Mouse (Mus musculus) heart, postnatal 0 days (tissue): ENCODE data around the gene Fam98a. TPM values are rescaled to one million over a fixed set of nuclear protein-coding genes. Genes with fewer than 3 reads are reported as not detected.

ENCODE experiments used
- ATAC-seq: fragments of 200-750 bp; cut with Nextera tagmentation; 2 replicates; pipeline ENCODE4 v1.8.0; 2017; ENCODE audit warnings: low read depth, moderate number of reproducible peaks, moderate library complexity; ENCODE audit not compliant: insufficient read depth
- DNase-seq: peaks from one replicate; pipeline ENCODE4 v3.0.0-alpha.2; 2016; ENCODE audit warnings: low spot score
- H3K27ac ChIP-seq: fragments of 300-500 bp; sonication (generic); 2 replicates; pipeline ENCODE4 v1.5.1; 2014; ENCODE audit warnings: low read depth, mild to moderate bottlenecking
- H3K27me3 ChIP-seq: fragments of 300-500 bp; sonication (generic); 2 replicates; pipeline ENCODE4 v1.6.1; 2014; ENCODE audit warnings: low read length, mixed read lengths; ENCODE audit not compliant: control insufficient read depth, insufficient read depth
- H3K36me3 ChIP-seq: fragments of 300-500 bp; sonication (generic); replicated peaks from 2 replicates; pipeline ENCODE4 v1.6.1; 2014; ENCODE audit warnings: low read length, mixed read lengths; ENCODE audit not compliant: control insufficient read depth, insufficient read depth
- H3K4me1 ChIP-seq: fragments of 300-500 bp; sonication (generic); 2 replicates; pipeline ENCODE4 v1.6.1; 2014; ENCODE audit warnings: antibody characterized with exemption; ENCODE audit not compliant: control insufficient read depth, insufficient read depth
- H3K4me2 ChIP-seq: fragments of 300-500 bp; sonication (generic); 2 replicates; pipeline ENCODE4 v1.6.1; 2014; ENCODE audit warnings: low read depth, mild to moderate bottlenecking, low read length, moderate library complexity
- H3K4me3 ChIP-seq: fragments of 300-500 bp; sonication (generic); 2 replicates; pipeline ENCODE4 v1.5.1; 2014; ENCODE audit warnings: low read depth, low read length
- H3K9ac ChIP-seq: fragments of 300-500 bp; sonication (generic); replicated peaks from 2 replicates; pipeline ENCODE4 v1.6.1; 2014; ENCODE audit warnings: low read depth, low read length, mixed read lengths
- H3K9me3 ChIP-seq: fragments of 300-500 bp; sonication (generic); replicated peaks from 2 replicates; pipeline ENCODE4 v1.6.1; 2016; ENCODE audit warnings: low read length; ENCODE audit not compliant: control insufficient read depth
- CTCF ChIP-seq: IDR thresholded peaks from 2 replicates; pipeline ENCODE4 v1.5.1; 2016; ENCODE audit warnings: antibody characterized with exemption, control low read depth, low read depth
- EP300 ChIP-seq: IDR thresholded peaks from 2 replicates; pipeline ENCODE4 v1.6.1; 2016; ENCODE audit warnings: antibody characterized with exemption, low read depth
- WGBS: fragments of 180-500 bp; shearing (Covaris S2); extraction: QIAGEN DNeasy Blood & Tissue Kit; methylation state at CpG from one replicate; pipeline ENCODE4 v1.1.7; 2014; 5-methylcytosine and 5-hydroxymethylcytosine counted together
- polyA plus RNA-seq: library from polyadenylated mRNA; unstranded; fragments of >200 nt; fragmentation: Nextera tagmentation; extraction: Ambion mirVana; gene quantifications from 2 replicates; pipeline ENCODE4 v1.2.1, GENCODE M21; 2015
- total RNA-seq: library from RNA; depleted of rRNA; stranded (reverse); fragments of >200 nt; gene quantifications from 2 replicates; pipeline ENCODE4 v1.2.3, GENCODE M21; 2014; ENCODE audit warnings: low replicate concordance

The Fam98a gene
- total and polyA plus RNA-seq, 2 experiments from 2014 or later, result 6.9 to 20.8 TPM

GRCm38 (mm10) chr17:75521236-75521842 is 30.4 kb downstream of the Fam98a start:
- no peak overlapping the region for H3K9ac ChIP-seq
- TF ChIP-seq EP300, result no peak
- TF ChIP-seq CTCF, result no peak
- 73% methylated on average over 6 of the region's 6 CpGs for WGBS
- no peak for ATAC-seq
- H3K4me2 ChIP-seq, result no peak overlapping the region
- no peaks in the 10 kb centered on the region for H3K27me3 ChIP-seq
- H3K27ac ChIP-seq, result no peak overlapping the region
- 0 out of 2 replicates have a peak, but pooled peaks cover 5% of the 10 kb centered on the region for H3K36me3 ChIP-seq
- DNase-seq, result no peak
- 0 out of 2 replicates have a peak, but pooled peaks cover 13% of the 10 kb centered on the region for H3K4me1 ChIP-seq
- no peaks in the 10 kb centered on the region for H3K9me3 ChIP-seq
- H3K4me3 ChIP-seq, result no peak overlapping the region

- ATAC-seq, result no peak
- TF ChIP-seq CTCF, result no peak
- no peak for TF ChIP-seq EP300
- Histone ChIP-seq H3K4me1 (0 out of 2 replicates have a peak, but pooled peaks cover 15% of the 10 kb centered on the region), H3K36me3 (no peaks in the 10 kb centered on the region), H3K27me3 (no peaks in the 10 kb centered on the region), H3K9ac (no peak overlapping the region), H3K9me3 (no peaks in the 10 kb centered on the region), H3K27ac (no peak overlapping the region), H3K4me2 (no peak overlapping the region), H3K4me3 (no peak overlapping the region)
- no peak for DNase-seq
- 63% methylated on average over 8 of the region's 8 CpGs for WGBS
Observed at GRCm38 (mm10) chr17:75519239-75519900, 32.4 kb downstream of the Fam98a start.

- ATAC-seq, result 0 out of 2 replicates have a peak, but pooled peaks have one; percentile 11
- no peak for DNase-seq
- Histone ChIP-seq H3K9ac (no peak overlapping the region), H3K4me2 (no peak overlapping the region), H3K27me3 (no peaks in the 10 kb centered on the region), H3K4me1 (0 out of 2 replicates have a peak, but pooled peaks cover 15% of the 10 kb centered on the region), H3K36me3 (no peaks in the 10 kb centered on the region), H3K27ac (no peak overlapping the region), H3K9me3 (no peaks in the 10 kb centered on the region), H3K4me3 (no peak overlapping the region)
- TF ChIP-seq EP300 (no peak), CTCF (no peak; the same call in 1 of the 2 replicates)
- 26% methylated on average over 8 of the region's 8 CpGs for WGBS
Observed at GRCm38 (mm10) chr17:75518181-75518901, 33.4 kb downstream of the Fam98a start.

GRCm38 (mm10) chr17:75516591-75516990 is 35.2 kb downstream of the Fam98a start:
- TF ChIP-seq EP300 (no peak), CTCF (no peak)
- no peak overlapping the region for H3K4me2 ChIP-seq
- ATAC-seq, result no peak
- no peak overlapping the region for H3K9ac ChIP-seq
- no peak overlapping the region for H3K4me3 ChIP-seq
- no peak for DNase-seq
- H3K4me1 ChIP-seq, result 0 out of 2 replicates have a peak, but pooled peaks cover 15% of the 10 kb centered on the region
- no peaks in the 10 kb centered on the region for H3K27me3 ChIP-seq
- WGBS, result 26% methylated on average over 4 of the region's 4 CpGs
- no peaks in the 10 kb centered on the region for H3K9me3 ChIP-seq
- no peak overlapping the region for H3K27ac ChIP-seq
- H3K36me3 ChIP-seq, result no peaks in the 10 kb centered on the region

- Histone ChIP-seq H3K9ac (no peak overlapping the region), H3K9me3 (no peaks in the 10 kb centered on the region), H3K4me2 (no peak overlapping the region), H3K4me1 (no peaks in the 10 kb centered on the region), H3K4me3 (no peak overlapping the region), H3K27ac (no peak overlapping the region), H3K36me3 (peaks cover 8% of the 10 kb centered on the region; the same call in 1 of the 2 replicates), H3K27me3 (no peaks in the 10 kb centered on the region)
- DNase-seq, result no peak
- no peak for TF ChIP-seq EP300
- no peak for TF ChIP-seq CTCF
- ATAC-seq, result no peak
- 88% methylated on average over 5 of the region's 5 CpGs for WGBS
Observed at GRCm38 (mm10) chr17:75509257-75509656, 42.5 kb downstream of the Fam98a start.
